Comparison of ENCODE assay signal across 20 mouse cellular contexts in genomic region chr7:144918823-144919222, GRCm38 (mm10). TPM values are rescaled to one million over a fixed set of nuclear protein-coding genes. Genes with fewer than 3 reads are reported as not detected.
DNase-seq lines count a peak whose midpoint lies in the region; ATAC-seq and TF ChIP-seq lines count a peak whose summit lies in the region.
"Had no signal": no experiment of that assay in that cellular context is flagged by ENCODE, and none has a peak within 500 bp of the region (broad histone marks: within the 10 kb centered on the region; RNA-seq: fewer than 3 reads in every experiment).

No protein-coding gene starts in this region.

- WGBS in heart, embryonic 11.5 days (ENCODE audit: insufficient replicate concordance), result 78% methylated on average over 1 of the region's 1 CpGs

- H3K9me3 ChIP-seq in heart, embryonic 11.5 days (replicated peaks; ENCODE audit: control insufficient read depth, low read length), result no peaks in the 10 kb centered on the region
- H3K9me3 ChIP-seq: liver, embryonic 15.5 days had no signal

- peaks cover 9% of the 10 kb centered on the region for H3K4me1 ChIP-seq in heart, embryonic 11.5 days (ENCODE audit: control insufficient read depth, insufficient read depth, low read length)

- no peak for DNase-seq in layer of hippocampus, adult 2 months (ENCODE audit: low spot score in 2 of 2)
- DNase-seq in layer of hippocampus, adult 8-10 months (ENCODE audit: low spot score in 2 of 2), result no peak
- peak; percentile 37 for DNase-seq in 3T3-L1 (ENCODE audit: low read depth, low spot score)
- peak; percentile 59 for DNase-seq in 416B (ENCODE audit: low read depth)
- DNase-seq in brain, embryonic 14.5 days (ENCODE audit: low read depth), result no peak
- no peak for DNase-seq in right cerebral cortex, adult 18-20 months
- DNase-seq: adrenal gland, postnatal 10 days; cerebellum, adult 9-10 months; gastrocnemius, postnatal 14 days; heart, postnatal 4 days; kidney, postnatal 10 days had no signal

- peak; percentile 63 for TF ChIP-seq CTCF in layer of hippocampus, adult 2 months (conservative IDR thresholded peaks at IDR 0.05)
- peak; percentile 47; the same call in 1 of the 2 replicates for TF ChIP-seq CTCF in brain, embryonic 14.5 days (IDR thresholded peaks at IDR 0.05; ENCODE audit: borderline replicate concordance, extremely low read depth, insufficient read depth, insufficient read length)

- H3K36me3 ChIP-seq in heart, embryonic 11.5 days (ENCODE audit: control insufficient read depth, insufficient read depth, low read length), result peaks cover 10% of the 10 kb centered on the region

- no peak overlapping the region for H3K9ac ChIP-seq in heart, embryonic 11.5 days (ENCODE audit: low read depth, low read length)
- H3K9ac ChIP-seq: liver, embryonic 15.5 days had no signal

- H3K4me3 ChIP-seq in layer of hippocampus, adult 2 months, result no peak overlapping the region
- H3K4me3 ChIP-seq in heart, embryonic 11.5 days (ENCODE audit: low read depth, low read length), result no peak overlapping the region
- H3K4me3 ChIP-seq: liver, embryonic 15.5 days had no signal

- no peak overlapping the region for H3K4me2 ChIP-seq in heart, embryonic 11.5 days
- H3K4me2 ChIP-seq: liver, embryonic 15.5 days had no signal

- no peaks in the 10 kb centered on the region for H3K27me3 ChIP-seq in heart, embryonic 11.5 days (ENCODE audit: control insufficient read depth, insufficient read depth, low read length)
- H3K27me3 ChIP-seq: liver, embryonic 15.5 days had no signal

- H3K27ac ChIP-seq in layer of hippocampus, adult 2 months, result no peak overlapping the region
- H3K27ac ChIP-seq in heart, embryonic 11.5 days (ENCODE audit: low read depth, low read length), result no peak overlapping the region
- H3K27ac ChIP-seq: liver, embryonic 15.5 days had no signal

- TF ChIP-seq POLR2A in brain, embryonic 14.5 days (IDR thresholded peaks at IDR 0.05; ENCODE audit: borderline replicate concordance, extremely low read depth, insufficient read depth, insufficient read length, poor library complexity, severe bottlenecking), result no peak

- no peak for ATAC-seq in heart, embryonic 11.5 days (replicated peaks; ENCODE audit: insufficient number of reproducible peaks, low FRiP score, low TSS enrichment)
- ATAC-seq: forebrain, embryonic 16.5 days; inflammation-experienced regulatory T-cells, adult 6 months; midbrain, embryonic 16.5 days had no signal

RNA-seq across cellular contexts. Expression of gene LTO1, which starts 3.9 kb away (rescaled TPM):
- 10 to 100 TPM; 26.2 to 33.8 TPM for total RNA-seq in layer of hippocampus, adult 2 months (2021)
- total RNA-seq in layer of hippocampus, adult 8-10 months (2022), result 10 to 100 TPM; 25.4 to 28.8 (median 26.5) TPM
- 40.7 and 42.2 TPM in 2 replicates for polyA plus RNA-seq in brain, embryonic 14.5 days (2012; rRNA removed)
- polyA plus RNA-seq in heart, embryonic 11.5 days (2014; fragmentation: Nextera tagmentation; extraction: Ambion mirVana), result 17.1 and 21.2 TPM in 2 replicates

RNA-seq across cellular contexts. Expression of gene Ccnd1, which starts 20.9 kb away (rescaled TPM):
- 10 to 100 TPM; 43.7 to 48.3 TPM for total RNA-seq in layer of hippocampus, adult 2 months (2021)
- 10 to 100 TPM; 41.8 to 55.1 (median 48.8) TPM for total RNA-seq in layer of hippocampus, adult 8-10 months (2022)
- 46.2 and 55.4 TPM in 2 replicates for polyA plus RNA-seq in brain, embryonic 14.5 days (2012; rRNA removed)
- polyA plus RNA-seq in heart, embryonic 11.5 days (2014; fragmentation: Nextera tagmentation; extraction: Ambion mirVana), result 71.3 and 100 TPM in 2 replicates

RNA-seq across cellular contexts. Expression of gene Fgf15, which starts 22.5 kb away (rescaled TPM):
- not detected for total RNA-seq in layer of hippocampus, adult 2 months (2021)
- total RNA-seq in layer of hippocampus, adult 8-10 months (2022), result not detected
- polyA plus RNA-seq in brain, embryonic 14.5 days (2012; rRNA removed), result 24.6 and 28.4 TPM in 2 replicates
- 0.11 and 0.13 TPM in 2 replicates for polyA plus RNA-seq in heart, embryonic 11.5 days (2014; fragmentation: Nextera tagmentation; extraction: Ambion mirVana)
- total RNA-seq: adrenal gland, postnatal 10 days; gastrocnemius, postnatal 14 days; heart, postnatal 4 days; layer of hippocampus, postnatal 14 days; left cerebral cortex, postnatal 36 days; megakaryocyte, adult 5-6 weeks had no signal
- polyA plus RNA-seq: inflammation-experienced regulatory T-cells, adult 6 months; liver, embryonic 15.5 days; stomach, embryonic 14.5 days had no signal

Comparison
In these comparisons a context has a peak if more than half of its experiments do, and no peak if none do; other contexts are left out.
1. DNase-seq: peak in 3T3-L1 (single experiment) and 416B (single experiment); none in layer of hippocampus, adult 2 months (0 of 2), layer of hippocampus, adult 8-10 months (0 of 2), brain, embryonic 14.5 days (single experiment) and right cerebral cortex, adult 18-20 months (single experiment).